Mouse (Mus musculus): Measurements from ENCODE around the gene Taf8.

Gene Taf8

GRCm38 (mm10) chr17:47484241-47484921 lies 17.7 kb downstream of the Taf8 start:
- no peak for DNase-seq

GRCm38 (mm10) chr17:47482401-47482800 lies 19.7 kb downstream of the Taf8 start:
- DNase-seq = peak in 1 of 2 experiments; percentile 41

DNA sequence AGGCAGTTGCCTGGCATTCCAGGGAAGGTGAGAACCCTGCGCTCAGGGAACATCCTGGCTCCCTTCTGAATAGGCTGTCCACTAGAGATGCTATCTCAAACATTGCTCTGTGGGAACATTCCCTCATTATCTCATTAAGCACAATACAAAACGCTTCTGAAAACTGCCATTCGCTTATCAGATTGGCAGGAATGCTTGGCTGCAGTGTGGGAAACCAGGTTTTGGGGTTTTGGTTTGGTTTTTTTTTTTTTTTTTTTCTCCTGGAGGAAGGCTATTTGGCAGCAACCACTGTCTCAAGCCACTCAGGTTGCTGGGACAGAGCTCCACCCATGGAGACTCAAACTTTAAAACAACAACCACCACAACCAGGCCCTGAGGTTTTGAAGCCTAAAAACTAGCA lies 22.2 kb downstream of the Taf8 start:
- DNase-seq = no peak

GRCm38 (mm10) chr17:47475714-47476113 lies 26.4 kb downstream of the Taf8 start:
- DNase-seq = no peak

DNA sequence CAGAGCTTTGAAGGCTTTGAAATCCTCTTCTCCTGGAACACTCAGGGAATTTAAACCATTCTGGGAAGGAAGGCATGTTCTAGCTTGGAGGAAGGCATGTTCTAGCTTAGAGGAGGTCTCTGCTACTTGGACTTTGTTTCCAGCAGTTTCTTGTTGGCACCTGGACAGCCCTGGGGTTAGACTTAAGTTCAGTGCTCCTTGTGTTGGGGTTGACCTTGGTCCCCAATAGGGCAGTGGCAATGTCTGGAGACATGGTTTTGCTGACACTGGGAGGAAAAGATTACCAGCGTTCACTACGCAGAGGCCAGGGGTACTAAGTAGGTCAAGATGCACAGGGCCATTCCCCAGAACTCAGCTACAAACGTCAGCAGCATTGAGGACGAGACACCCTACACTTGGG lies 26.9 kb downstream of the Taf8 start:
- DNase-seq = no peak

DNA sequence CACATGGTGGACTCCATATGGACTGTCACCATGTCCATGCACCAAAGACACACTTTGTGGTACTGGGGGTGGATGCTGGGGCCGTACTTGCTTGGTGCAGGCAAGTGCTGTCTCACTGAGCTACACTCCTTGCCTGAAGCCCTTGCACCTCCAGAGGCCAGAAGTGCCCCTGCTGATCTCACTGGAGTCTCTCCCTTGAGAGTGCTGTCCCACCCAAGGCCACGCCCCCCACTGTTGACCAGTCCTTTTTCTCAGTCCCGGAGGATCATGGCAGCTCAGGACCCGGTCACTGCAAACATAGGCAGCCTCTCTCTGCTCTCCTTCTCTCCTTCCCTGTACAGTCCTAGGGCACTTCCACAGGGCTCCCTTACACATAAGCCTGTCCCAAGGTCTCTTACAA lies 27.8 kb downstream of the Taf8 start:
- no peak for DNase-seq

- DNase-seq = peak; percentile 28 to 36
These were observed 28.6 kb downstream of the Taf8 start for GRCm38 (mm10) chr17:47473434-47473974.

GRCm38 (mm10) chr17:47472435-47473350 lies 29.4 kb downstream of the Taf8 start:
- no peak for DNase-seq

- no peak for DNase-seq
These were observed 31.4 kb downstream of the Taf8 start for GRCm38 (mm10) chr17:47470686-47471085.

DNA sequence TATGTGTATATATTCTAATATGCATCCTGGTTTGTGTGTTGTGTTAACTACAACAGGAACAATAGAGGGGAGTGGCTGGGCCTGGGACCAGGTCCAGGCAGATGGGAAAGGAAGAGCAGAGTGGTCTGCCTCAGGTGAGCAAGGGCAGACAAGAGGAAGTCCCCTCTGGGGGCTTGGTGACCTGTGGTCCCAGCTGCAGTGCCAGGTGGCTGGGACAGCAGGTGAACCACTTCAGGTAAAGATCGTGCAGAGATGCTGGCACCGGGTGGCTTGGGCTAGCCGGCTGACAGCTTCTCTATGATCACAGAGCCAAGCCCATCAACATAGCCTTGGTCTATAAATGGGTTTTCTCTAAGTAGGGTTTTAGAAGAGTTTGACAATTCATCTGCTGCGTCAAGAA lies 32.0 kb downstream of the Taf8 start:
- DNase-seq = no peak

DNA sequence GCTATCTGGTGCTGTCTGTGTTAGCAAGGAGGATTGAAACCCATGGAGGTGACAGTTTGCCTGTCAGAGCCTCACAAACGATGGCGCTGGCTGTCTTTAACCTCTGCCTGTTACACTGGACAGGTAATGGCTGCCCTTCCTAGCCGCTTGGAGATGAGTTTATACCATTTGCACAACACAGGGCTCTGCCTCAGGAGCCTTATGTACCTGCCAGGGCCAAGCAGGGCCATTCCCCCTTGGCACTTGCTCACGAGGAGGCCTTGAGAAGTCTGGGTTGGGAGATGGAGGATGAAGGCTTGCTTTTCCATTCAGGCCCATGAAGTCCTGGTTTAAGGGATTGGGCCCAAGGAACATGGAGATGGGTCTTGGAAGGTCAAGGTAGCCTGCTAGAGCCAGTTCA lies 32.5 kb downstream of the Taf8 start:
- no peak for DNase-seq

DNA sequence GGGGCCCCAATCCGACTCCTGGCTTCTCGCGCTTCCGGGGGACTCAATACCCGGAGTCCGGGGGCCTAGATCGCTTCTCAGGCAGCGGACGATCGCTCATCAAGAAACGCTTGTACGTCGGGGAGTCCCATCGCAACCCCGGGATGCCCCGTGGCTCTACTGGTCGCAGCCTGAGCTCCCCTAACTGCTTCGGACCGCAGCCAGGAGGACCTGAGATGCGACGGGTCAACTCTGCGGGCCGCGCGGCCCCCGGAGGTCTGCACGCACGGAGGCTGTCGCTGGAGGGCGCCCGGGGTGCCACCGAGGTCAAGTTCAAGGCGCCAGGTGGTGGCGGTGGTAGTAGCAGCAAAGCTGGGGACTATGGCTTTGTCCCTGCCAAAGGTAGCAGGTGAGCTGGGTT lies 33.6 kb downstream of the Taf8 start:
- no peak for DNase-seq

DNA sequence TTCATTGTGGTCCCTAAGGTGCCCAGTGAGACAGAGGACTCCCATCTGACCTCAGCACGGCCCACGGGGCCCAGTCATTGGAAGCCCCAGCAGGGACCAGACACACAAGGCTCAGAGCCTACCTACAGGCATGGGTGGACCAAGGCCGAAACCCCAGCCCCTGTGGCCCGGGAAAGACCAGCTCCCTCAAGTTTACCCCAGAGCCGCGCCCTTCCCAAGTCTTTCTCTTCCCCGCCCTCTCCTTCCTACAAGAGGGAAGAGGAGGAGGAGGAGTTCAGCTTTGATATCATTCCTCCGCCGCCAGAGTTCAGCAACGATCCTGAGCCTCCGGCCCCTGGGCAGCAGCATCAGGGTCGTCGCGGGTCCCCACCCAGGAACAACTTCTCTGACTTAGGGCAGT lies 34.0 kb downstream of the Taf8 start:
- no peak for DNase-seq

GRCm38 (mm10) chr17:47467659-47468058 lies 34.4 kb downstream of the Taf8 start:
- no peak for DNase-seq

DNA sequence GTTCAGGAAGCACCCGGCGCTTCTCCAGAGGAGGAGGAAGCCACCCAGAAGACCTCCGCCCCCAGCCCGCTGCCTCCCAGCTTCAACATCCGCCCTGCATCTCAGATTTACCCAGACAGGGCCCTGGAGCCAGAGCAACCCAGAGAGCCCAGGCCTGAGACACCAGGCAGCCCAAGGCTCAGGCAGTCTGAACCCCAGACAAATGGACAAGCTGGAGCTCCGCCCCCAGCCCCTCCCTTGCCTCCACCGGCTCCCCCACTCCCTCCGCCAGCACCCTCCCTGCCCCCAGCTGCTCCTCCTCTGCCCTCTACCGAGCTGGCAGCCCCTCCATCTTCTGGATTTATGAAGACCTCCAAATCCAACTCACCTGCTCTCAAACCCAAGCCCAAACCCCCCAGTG lies 35.8 kb downstream of the Taf8 start:
- no peak for DNase-seq

DNA sequence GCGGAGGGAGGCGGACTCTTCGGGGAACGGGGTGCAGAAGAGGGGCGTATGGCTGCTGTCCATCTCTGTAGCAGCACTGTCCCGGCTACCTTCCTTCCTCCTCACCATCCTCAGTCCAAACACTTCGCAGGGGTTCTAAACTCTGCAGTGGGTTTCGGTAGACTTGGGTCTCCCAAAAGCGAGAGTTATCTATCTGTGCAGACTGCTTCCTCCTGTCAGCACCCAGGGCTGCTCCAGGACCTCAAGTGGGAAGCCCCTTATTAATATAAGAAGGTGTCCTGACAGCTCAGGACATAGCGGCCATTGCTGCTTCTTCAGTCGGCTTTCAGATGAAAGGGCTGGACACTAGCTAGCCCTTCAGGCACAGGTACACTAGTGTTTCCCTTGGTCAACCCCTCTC lies 37.1 kb downstream of the Taf8 start:
- no peak for DNase-seq

- DNase-seq = no peak
These were observed 37.7 kb downstream of the Taf8 start for GRCm38 (mm10) chr17:47464248-47464965.

DNA sequence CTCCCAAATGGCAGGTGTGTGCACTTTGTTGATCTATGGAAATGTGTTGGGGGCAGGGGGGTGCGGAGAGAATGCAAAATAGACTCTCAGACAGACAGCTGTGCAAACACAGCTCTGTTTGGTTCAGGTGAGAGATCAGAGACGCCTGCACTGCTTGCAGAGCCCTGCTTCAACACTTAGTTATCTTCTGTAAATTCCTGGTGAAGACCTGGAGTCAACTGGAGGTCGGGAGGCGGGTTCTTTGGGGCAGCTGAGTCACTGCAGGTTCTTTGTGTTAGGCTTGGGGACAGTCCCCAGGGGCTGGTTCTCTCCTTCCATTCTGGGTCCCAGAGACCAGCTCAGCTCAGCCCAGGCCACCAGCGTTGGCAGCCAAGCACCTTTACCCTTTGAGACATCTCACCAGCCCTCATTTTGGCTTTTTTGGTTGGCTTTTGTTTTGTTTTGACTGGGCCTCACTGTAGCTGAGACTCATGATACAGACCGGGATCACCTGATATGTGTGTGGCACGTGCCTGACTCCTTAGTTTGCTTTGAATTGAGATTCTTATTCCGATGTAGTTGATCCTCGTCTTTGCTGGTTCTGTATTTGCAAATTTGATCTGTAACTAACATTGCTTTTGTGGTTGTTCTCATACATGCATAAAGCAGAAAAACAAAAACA lies 39.2 kb downstream of the Taf8 start:
- DNase-seq = no peak

DNA sequence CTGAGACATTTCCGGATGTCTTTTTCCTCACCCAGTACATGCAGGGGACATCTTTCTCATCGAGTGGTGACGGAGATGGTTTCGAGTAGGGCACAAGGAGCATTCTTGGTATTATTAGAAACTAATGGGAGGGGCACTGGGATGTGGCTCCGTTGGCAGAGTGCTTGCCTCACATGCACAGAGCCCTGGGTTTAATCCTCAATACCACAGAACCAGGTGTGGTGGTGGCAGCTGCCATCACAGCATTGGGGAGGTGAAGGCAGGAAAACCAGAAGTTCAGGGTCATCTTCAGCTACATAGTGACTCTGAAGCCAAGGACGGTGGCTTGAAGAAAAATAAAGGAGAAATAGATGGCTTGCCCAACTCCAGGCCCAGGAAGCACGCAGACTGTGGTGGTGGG lies 39.9 kb downstream of the Taf8 start:
- DNase-seq = no peak

DNA sequence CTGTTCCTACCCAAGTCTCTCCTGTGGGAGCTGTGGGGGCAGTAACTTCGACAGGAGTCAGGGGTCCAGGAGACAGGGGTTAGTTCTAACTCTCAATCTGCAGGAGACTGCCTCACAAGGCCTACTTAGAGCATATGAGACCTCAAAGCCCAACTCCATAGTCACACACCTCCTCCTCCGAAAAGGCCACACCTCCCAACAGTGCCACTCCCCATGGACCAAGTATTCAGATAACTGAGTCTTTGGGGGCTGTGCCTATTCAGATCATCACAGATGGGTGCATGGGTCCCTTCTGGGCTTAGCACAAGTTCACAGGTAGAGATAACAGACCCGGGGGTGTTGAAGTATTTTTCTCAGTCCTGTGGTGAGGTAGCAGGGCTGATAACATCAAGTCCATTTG lies 40.4 kb downstream of the Taf8 start:
- DNase-seq = no peak

GRCm38 (mm10) chr17:47459341-47459919 lies 42.7 kb downstream of the Taf8 start:
- no peak for DNase-seq

- no peak for DNase-seq
These were observed 43.2 kb downstream of the Taf8 start for GRCm38 (mm10) chr17:47458936-47459335.
